ENCODE assay signal across 12 mouse cellular contexts in genomic region chr16:50306727-50307126, GRCm38 (mm10).
DNase-seq lines count a peak whose midpoint lies in the region; ATAC-seq and TF ChIP-seq lines count a peak whose summit lies in the region.
"Had no signal": no experiment of that assay in that cellular context is flagged by ENCODE, and none has a peak within 500 bp of the region (broad histone marks: within the 10 kb centered on the region; RNA-seq: fewer than 3 reads in every experiment).

No protein-coding gene starts in this region.

- no peak overlapping the region for H3K4me3 ChIP-seq in gastrocnemius, adult 2 months
- no peak overlapping the region for H3K4me3 ChIP-seq in neural tube, embryonic 12.5 days
- H3K4me3 ChIP-seq: liver, embryonic 15.5 days had no signal

- no peaks in the 10 kb centered on the region for H3K9me3 ChIP-seq in neural tube, embryonic 12.5 days
- H3K9me3 ChIP-seq: liver, embryonic 15.5 days had no signal

- ATAC-seq in neural tube, embryonic 12.5 days (ENCODE audit: low FRiP score, low read depth): 0 out of 2 replicates have a peak, but pooled peaks have one; percentile 48
- ATAC-seq in hematopoietic stem cell, adult 5-6 weeks (replicated peaks in 1 of 2; ENCODE audit: insufficient read depth in 1 of 2, low FRiP score in 2 of 2, low TSS enrichment in 1 of 2, low read depth in 1 of 2, poor library complexity in 2 of 2, severe bottlenecking in 2 of 2): peak; percentile 27 to 53; a peak in 2 of 4 replicates

- no peaks in the 10 kb centered on the region for H3K4me1 ChIP-seq in neural tube, embryonic 12.5 days
- H3K4me1 ChIP-seq: liver, embryonic 15.5 days had no signal

- H3K36me3 ChIP-seq in neural tube, embryonic 12.5 days: no peaks in the 10 kb centered on the region
- no peaks in the 10 kb centered on the region for H3K36me3 ChIP-seq in splenic B cell, adult 2 months (ENCODE audit: control insufficient read depth, insufficient read depth, low read length, poor library complexity, severe bottlenecking)
- H3K36me3 ChIP-seq: liver, embryonic 15.5 days had no signal

- intact Hi-C loops in gastrocnemius, adult 2 months (cut with DNase I): loop anchor here (5.0 kb wide), 1 partner anchor 54 kb away; no protein-coding TSS in a partner anchor
- intact Hi-C loops in gastrocnemius, postnatal 36 days (cut with DNase I): loop anchor here (5.0 kb wide), 1 partner anchor 49 kb away; no protein-coding TSS in a partner anchor

- H3K27ac ChIP-seq in gastrocnemius, adult 2 months: no peak overlapping the region
- H3K27ac ChIP-seq in neural tube, embryonic 12.5 days: no peak overlapping the region
- H3K27ac ChIP-seq: liver, embryonic 15.5 days had no signal

- DNase-seq in gastrocnemius, adult 2 months: no peak
- DNase-seq in gastrocnemius, postnatal 36 days: no peak
- DNase-seq in neural tube, embryonic 10.5 days (ENCODE audit: extremely low spot score, low spot score): no peak
- peak; percentile 41 for DNase-seq in splenic B cell, adult 2 months (ENCODE audit: low read depth, low spot score)
- DNase-seq in cerebellum, postnatal 4 days (ENCODE audit: low spot score in 2 of 2): no peak
- DNase-seq in adrenal gland, postnatal 4 days (ENCODE audit: low spot score in 2 of 2): no peak
- DNase-seq: cerebellum, adult 18-20 months; kidney, adult 8-10 months; right cerebral cortex, adult 18-20 months had no signal

- H3K4me2 ChIP-seq in neural tube, embryonic 12.5 days (replicated peaks): no peak overlapping the region
- H3K4me2 ChIP-seq: liver, embryonic 15.5 days had no signal

- TF ChIP-seq CTCF in gastrocnemius, adult 2 months (IDR thresholded peaks at IDR 0.05): peak; percentile 58

- no peaks in the 10 kb centered on the region for H3K27me3 ChIP-seq in neural tube, embryonic 12.5 days (replicated peaks)
- no peaks in the 10 kb centered on the region for H3K27me3 ChIP-seq in splenic B cell, adult 2 months (ENCODE audit: control insufficient read depth, insufficient read depth, low read length, poor library complexity, severe bottlenecking)
- H3K27me3 ChIP-seq: liver, embryonic 15.5 days had no signal

- H3K9ac ChIP-seq in neural tube, embryonic 12.5 days: no peak overlapping the region
- H3K9ac ChIP-seq: liver, embryonic 15.5 days had no signal
